Mouse (Mus musculus) E14TG2a.4 (cell line): ENCODE results near the gene Dock10.

Experiments
- CTCF ChIP-seq: conservative IDR thresholded peaks from 2 replicates; pipeline ENCODE4 v1.5.1; 2014; ENCODE audit warnings: low read length
- NANOG ChIP-seq: IDR thresholded peaks from 2 replicates; pipeline ENCODE4 v1.6.1; 2014; ENCODE audit warnings: borderline replicate concordance, low read length, mixed read lengths

GRCm38 (mm10) chr1:80756060-80756439 is 2.3 kb downstream of the Dock10 start:
- no peak for TF ChIP-seq CTCF
- TF ChIP-seq NANOG, result no peak
